Mouse (Mus musculus): ENCODE data around the gene 4931406P16Rik. TPM values are rescaled to one million over a fixed set of nuclear protein-coding genes. Genes with fewer than 3 reads are reported as not detected.

The 4931406P16Rik gene
- polyA plus RNA-seq, 1 experiment from 2014 or later = 37.8 TPM

DNA sequence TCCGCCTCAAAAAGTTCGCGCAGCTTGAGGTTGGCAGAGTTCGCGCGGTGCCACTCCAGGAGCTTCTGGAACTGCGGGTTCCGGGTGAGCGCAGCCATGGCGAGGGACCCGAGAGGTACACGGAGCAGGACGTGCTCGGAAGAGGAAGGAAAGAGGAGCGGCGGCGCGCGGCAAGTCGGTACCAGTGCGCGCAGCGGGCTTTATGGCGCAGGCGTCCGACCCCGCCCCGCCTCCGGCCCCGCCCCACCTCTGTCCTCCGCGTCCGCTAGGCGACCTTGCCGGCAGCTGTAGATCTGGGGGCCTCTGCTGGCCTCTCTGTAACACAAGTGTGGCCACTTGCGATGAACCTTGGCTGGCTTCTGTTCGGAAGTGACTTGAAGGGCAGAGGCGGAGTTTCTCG, 83.2 kb downstream of the 4931406P16Rik start, which contains the start of gene Gpi1:
TSS of gene Gpi1 (minus strand) at position 221 of the 400 bp plus-strand sequence.
- H3K36me3 ChIP-seq (ENCODE audit: control insufficient read depth, insufficient read depth, low read length) = peaks cover 3% of the 10 kb centered on the region
- no peaks in the 10 kb centered on the region for H3K27me3 ChIP-seq (ENCODE audit: control insufficient read depth, insufficient read depth, low read depth, low read length)
- WGBS = 0% methylated on average over 39 of the region's 39 CpGs
- H3K4me3 ChIP-seq (ENCODE audit: low read depth, low read length) = peak within 1 kb of the TSS; percentile 51
- peaks cover 31% of the 10 kb centered on the region for H3K4me1 ChIP-seq (ENCODE audit: control insufficient read depth, insufficient read depth, low read length)
- peak; percentile 47 for ATAC-seq
- peak within 1 kb of the TSS; percentile 71 for H3K4me2 ChIP-seq (ENCODE audit: low read length)
- H3K9ac ChIP-seq (ENCODE audit: low read depth, low read length) = peak within 1 kb of the TSS; percentile 67
- peak within 1 kb of the TSS; percentile 74 for H3K27ac ChIP-seq (ENCODE audit: low read length)
- H3K9me3 ChIP-seq (replicated peaks; ENCODE audit: control insufficient read depth, low read length, poor library complexity, severe bottlenecking) = no peaks in the 10 kb centered on the region

DNA sequence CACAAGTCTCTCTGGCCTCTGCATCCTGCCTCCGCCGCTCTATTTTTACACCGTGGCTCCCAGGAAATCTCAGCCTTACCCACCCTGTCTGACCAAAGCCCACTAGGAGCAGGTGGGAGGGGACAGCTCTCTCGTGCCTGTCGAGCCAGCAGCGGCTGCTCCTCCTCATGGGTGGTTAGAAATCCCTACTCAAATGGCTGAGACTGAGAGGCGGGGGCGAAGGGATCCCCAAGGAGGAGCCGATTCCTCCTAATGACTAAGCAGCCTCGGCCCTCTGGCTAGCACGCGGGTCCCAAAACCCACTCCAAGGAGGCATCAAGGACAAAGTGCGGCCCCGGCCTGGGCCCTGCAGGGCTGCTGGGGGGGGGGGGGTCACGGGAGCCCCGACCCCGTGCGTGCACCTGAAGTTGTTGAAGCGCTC, 83.7 kb downstream of the 4931406P16Rik start:
- Histone ChIP-seq H3K9me3 (replicated peaks; ENCODE audit: control insufficient read depth, low read length, poor library complexity, severe bottlenecking) (no peaks in the 10 kb centered on the region), H3K4me2 (ENCODE audit: low read length) (peak overlapping the region; percentile 71), H3K9ac (ENCODE audit: low read depth, low read length) (peak overlapping the region; percentile 67), H3K27me3 (ENCODE audit: control insufficient read depth, insufficient read depth, low read depth, low read length) (no peaks in the 10 kb centered on the region), H3K36me3 (ENCODE audit: control insufficient read depth, insufficient read depth, low read length) (peaks cover 3% of the 10 kb centered on the region), H3K4me1 (ENCODE audit: control insufficient read depth, insufficient read depth, low read length) (peaks cover 26% of the 10 kb centered on the region), H3K4me3 (ENCODE audit: low read depth, low read length) (peak overlapping the region; percentile 51), H3K27ac (ENCODE audit: low read length) (peak overlapping the region; percentile 74)
- under 1% methylated on average over 19 of the region's 19 CpGs for WGBS
- ATAC-seq = peak; percentile 6; the same call in 1 of the 2 replicates

DNA sequence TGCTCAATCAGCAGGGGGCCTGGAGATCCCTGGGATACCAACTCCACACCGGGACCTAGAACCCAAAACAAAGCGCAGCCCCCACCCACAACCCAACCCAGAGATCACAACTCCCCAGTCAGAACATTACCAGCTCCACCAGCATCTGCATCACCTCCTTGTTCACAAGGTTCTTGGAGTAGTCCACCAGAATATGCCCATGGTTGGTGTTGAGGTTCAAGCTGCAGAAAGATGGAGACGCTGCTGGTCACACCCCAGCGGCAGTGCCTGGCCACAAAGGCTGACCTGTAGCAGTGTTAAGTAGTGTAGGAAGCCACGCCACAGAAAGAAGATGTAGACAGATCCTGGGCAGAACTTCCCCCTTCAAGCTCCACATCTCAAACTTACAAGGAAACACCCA, 84.2 kb downstream of the 4931406P16Rik start:
- H3K9me3 ChIP-seq (replicated peaks; ENCODE audit: control insufficient read depth, low read length, poor library complexity, severe bottlenecking) = no peaks in the 10 kb centered on the region
- no peaks in the 10 kb centered on the region for H3K27me3 ChIP-seq (ENCODE audit: control insufficient read depth, insufficient read depth, low read depth, low read length)
- peaks cover 3% of the 10 kb centered on the region for H3K36me3 ChIP-seq (ENCODE audit: control insufficient read depth, insufficient read depth, low read length)
- peaks cover 26% of the 10 kb centered on the region for H3K4me1 ChIP-seq (ENCODE audit: control insufficient read depth, insufficient read depth, low read length)
- WGBS = 11% methylated on average over 5 of the region's 5 CpGs
- peak overlapping the region; percentile 51 for H3K4me3 ChIP-seq (ENCODE audit: low read depth, low read length)
- ATAC-seq = no peak
- peak overlapping the region; percentile 74 for H3K27ac ChIP-seq (ENCODE audit: low read length)
- H3K4me2 ChIP-seq (ENCODE audit: low read length) = peak overlapping the region; percentile 71
- peak overlapping the region; percentile 67 for H3K9ac ChIP-seq (ENCODE audit: low read depth, low read length)

DNA sequence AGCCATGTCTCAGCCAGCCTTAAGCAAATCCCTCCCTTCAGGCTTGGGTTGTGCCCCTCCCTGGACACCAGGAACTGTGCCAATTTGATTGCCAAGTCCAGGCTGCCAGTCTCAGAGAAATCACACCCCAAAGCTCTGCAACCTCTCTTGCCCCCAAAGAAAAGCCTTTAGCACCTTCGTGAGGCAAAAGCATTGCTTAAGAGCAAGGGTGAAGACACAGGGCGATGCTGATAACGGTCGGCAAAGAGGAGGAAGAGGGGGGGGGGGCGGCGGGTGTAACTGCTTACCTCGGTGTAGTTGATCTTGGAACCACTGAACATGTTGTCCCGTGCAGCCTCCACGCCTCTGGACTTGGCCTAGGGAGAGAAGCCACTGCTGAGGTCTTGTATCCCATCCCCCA, 84.7 kb downstream of the 4931406P16Rik start:
- H3K27ac ChIP-seq (ENCODE audit: low read length) = no peak overlapping the region
- H3K4me3 ChIP-seq (ENCODE audit: low read depth, low read length) = peak overlapping the region; percentile 51; the same call in 1 of the 2 replicates
- peaks cover 25% of the 10 kb centered on the region for H3K4me1 ChIP-seq (ENCODE audit: control insufficient read depth, insufficient read depth, low read length)
- WGBS = 74% methylated on average over 8 of the region's 9 CpGs
- no peaks in the 10 kb centered on the region for H3K9me3 ChIP-seq (replicated peaks; ENCODE audit: control insufficient read depth, low read length, poor library complexity, severe bottlenecking)
- H3K36me3 ChIP-seq (ENCODE audit: control insufficient read depth, insufficient read depth, low read length) = peaks cover 3% of the 10 kb centered on the region
- no peaks in the 10 kb centered on the region for H3K27me3 ChIP-seq (ENCODE audit: control insufficient read depth, insufficient read depth, low read depth, low read length)
- ATAC-seq = no peak
- no peak overlapping the region for H3K9ac ChIP-seq (ENCODE audit: low read depth, low read length)
- H3K4me2 ChIP-seq (ENCODE audit: low read length) = peak overlapping the region; percentile 71

DNA sequence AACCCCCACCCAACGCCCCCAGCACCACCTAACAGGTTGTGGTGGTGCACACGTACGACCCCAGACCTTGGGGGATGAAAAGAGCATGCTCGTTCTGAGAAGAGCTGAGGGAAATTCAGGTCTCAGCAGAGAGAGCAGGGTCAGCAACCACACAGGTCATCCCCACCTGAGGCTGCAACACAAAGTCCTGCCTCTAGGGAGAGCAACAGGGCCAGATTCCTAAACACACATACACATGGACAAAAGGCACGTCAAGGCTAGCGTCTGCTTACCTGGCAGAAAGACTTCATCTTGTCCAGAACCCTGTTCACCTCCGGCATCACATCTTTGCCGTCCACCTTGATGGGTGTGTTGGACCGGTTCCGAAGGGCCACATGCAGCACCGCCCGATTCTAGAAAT, 86.5 kb downstream of the 4931406P16Rik start:
- H3K4me3 ChIP-seq (ENCODE audit: low read depth, low read length) = no peak overlapping the region
- H3K9me3 ChIP-seq (replicated peaks; ENCODE audit: control insufficient read depth, low read length, poor library complexity, severe bottlenecking) = no peaks in the 10 kb centered on the region
- H3K36me3 ChIP-seq (ENCODE audit: control insufficient read depth, insufficient read depth, low read length) = peaks cover 14% of the 10 kb centered on the region
- peaks cover 21% of the 10 kb centered on the region for H3K4me1 ChIP-seq (ENCODE audit: control insufficient read depth, insufficient read depth, low read length)
- H3K27ac ChIP-seq (ENCODE audit: low read length) = no peak overlapping the region
- ATAC-seq = no peak
- WGBS = 92% methylated on average over 12 of the region's 12 CpGs
- no peak overlapping the region for H3K9ac ChIP-seq (ENCODE audit: low read depth, low read length)
- H3K4me2 ChIP-seq (ENCODE audit: low read length) = no peak overlapping the region
- H3K27me3 ChIP-seq (ENCODE audit: control insufficient read depth, insufficient read depth, low read depth, low read length) = no peaks in the 10 kb centered on the region

DNA sequence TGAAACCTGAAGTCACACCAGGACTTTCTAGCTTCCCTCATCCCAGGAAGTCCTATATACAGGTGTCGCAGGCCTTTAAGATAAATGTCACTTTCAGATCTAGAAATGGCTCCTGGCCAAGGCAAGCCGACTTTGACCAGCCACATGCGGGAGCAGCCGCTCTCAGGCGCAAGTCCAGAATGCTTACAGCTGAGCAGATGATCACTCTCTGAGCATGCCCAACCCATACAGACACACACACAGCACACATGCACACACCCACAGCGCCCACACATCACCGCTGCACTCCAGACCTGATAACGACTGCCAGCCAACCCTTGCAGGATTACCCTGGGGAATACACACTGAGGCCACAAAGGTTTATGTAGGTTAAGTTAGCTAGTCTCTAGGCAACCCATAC, 87.3 kb downstream of the 4931406P16Rik start:
- peaks cover 21% of the 10 kb centered on the region for H3K36me3 ChIP-seq (ENCODE audit: control insufficient read depth, insufficient read depth, low read length)
- H3K9ac ChIP-seq (ENCODE audit: low read depth, low read length) = no peak overlapping the region; the same call in 1 of the 2 replicates
- no peaks in the 10 kb centered on the region for H3K9me3 ChIP-seq (replicated peaks; ENCODE audit: control insufficient read depth, low read length, poor library complexity, severe bottlenecking)
- 87% methylated on average over 8 of the region's 8 CpGs for WGBS
- H3K4me2 ChIP-seq (ENCODE audit: low read length) = no peak overlapping the region
- no peaks in the 10 kb centered on the region for H3K27me3 ChIP-seq (ENCODE audit: control insufficient read depth, insufficient read depth, low read depth, low read length)
- no peak overlapping the region for H3K27ac ChIP-seq (ENCODE audit: low read length)
- no peak overlapping the region for H3K4me3 ChIP-seq (ENCODE audit: low read depth, low read length)
- ATAC-seq = no peak
- peaks cover 21% of the 10 kb centered on the region for H3K4me1 ChIP-seq (ENCODE audit: control insufficient read depth, insufficient read depth, low read length)

DNA sequence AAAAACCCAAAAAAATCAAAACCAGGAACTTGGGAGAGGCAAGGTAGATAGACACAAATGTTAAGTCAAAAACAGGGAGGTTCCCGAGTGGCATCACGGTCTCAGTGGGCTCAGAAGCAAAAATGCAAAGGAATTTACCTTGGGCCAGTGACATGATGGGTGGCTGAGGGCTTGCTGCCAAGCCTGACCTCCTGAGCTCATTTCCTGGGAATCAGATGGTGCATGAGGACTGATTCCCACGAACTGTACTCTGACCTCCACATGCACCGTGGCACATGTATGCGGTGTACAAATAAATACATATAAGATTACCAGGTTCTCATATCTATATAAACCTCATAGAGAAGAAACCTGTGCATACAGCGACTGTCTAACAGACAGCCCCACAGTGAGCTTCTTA, 89.0 kb downstream of the 4931406P16Rik start:
- no peak overlapping the region for H3K9ac ChIP-seq (ENCODE audit: low read depth, low read length)
- H3K27ac ChIP-seq (ENCODE audit: low read length) = no peak overlapping the region
- ATAC-seq = no peak
- H3K4me1 ChIP-seq (ENCODE audit: control insufficient read depth, insufficient read depth, low read length) = peaks cover 18% of the 10 kb centered on the region
- no peak overlapping the region for H3K4me2 ChIP-seq (ENCODE audit: low read length)
- H3K9me3 ChIP-seq (replicated peaks; ENCODE audit: control insufficient read depth, low read length, poor library complexity, severe bottlenecking) = no peaks in the 10 kb centered on the region
- H3K27me3 ChIP-seq (ENCODE audit: control insufficient read depth, insufficient read depth, low read depth, low read length) = no peaks in the 10 kb centered on the region
- peaks cover 35% of the 10 kb centered on the region for H3K36me3 ChIP-seq (ENCODE audit: control insufficient read depth, insufficient read depth, low read length)
- no peak overlapping the region for H3K4me3 ChIP-seq (ENCODE audit: low read depth, low read length)
- 94% methylated on average over 6 of the region's 6 CpGs for WGBS

DNA sequence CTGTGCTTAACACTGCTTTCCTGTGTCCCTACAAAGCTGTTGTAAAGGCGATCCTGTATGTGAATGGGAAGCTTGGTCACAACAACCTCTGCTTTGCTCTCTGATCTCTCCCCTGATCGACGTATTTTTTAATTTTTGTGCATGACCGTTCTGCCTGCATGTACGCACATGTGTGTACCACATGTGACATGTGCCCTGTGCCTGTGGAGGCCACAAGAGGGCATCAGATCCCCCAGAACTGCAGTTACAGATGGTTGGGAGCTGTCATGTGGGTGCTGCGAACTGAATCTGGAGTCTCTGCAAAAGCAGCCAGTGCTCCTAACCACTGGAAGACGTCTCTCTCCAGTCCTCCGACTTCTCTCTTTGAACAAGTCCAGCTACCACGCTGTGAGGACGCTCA, 91.0 kb downstream of the 4931406P16Rik start:
- Histone ChIP-seq H3K9ac (ENCODE audit: low read depth, low read length) (no peak overlapping the region), H3K27me3 (ENCODE audit: control insufficient read depth, insufficient read depth, low read depth, low read length) (no peaks in the 10 kb centered on the region), H3K36me3 (ENCODE audit: control insufficient read depth, insufficient read depth, low read length) (peaks cover 47% of the 10 kb centered on the region), H3K9me3 (replicated peaks; ENCODE audit: control insufficient read depth, low read length, poor library complexity, severe bottlenecking) (no peaks in the 10 kb centered on the region), H3K27ac (ENCODE audit: low read length) (no peak overlapping the region), H3K4me1 (ENCODE audit: control insufficient read depth, insufficient read depth, low read length) (no peaks in the 10 kb centered on the region), H3K4me2 (ENCODE audit: low read length) (no peak overlapping the region), H3K4me3 (ENCODE audit: low read depth, low read length) (no peak overlapping the region)
- ATAC-seq = no peak
- 97% methylated on average over 10 of the region's 10 CpGs for WGBS

DNA sequence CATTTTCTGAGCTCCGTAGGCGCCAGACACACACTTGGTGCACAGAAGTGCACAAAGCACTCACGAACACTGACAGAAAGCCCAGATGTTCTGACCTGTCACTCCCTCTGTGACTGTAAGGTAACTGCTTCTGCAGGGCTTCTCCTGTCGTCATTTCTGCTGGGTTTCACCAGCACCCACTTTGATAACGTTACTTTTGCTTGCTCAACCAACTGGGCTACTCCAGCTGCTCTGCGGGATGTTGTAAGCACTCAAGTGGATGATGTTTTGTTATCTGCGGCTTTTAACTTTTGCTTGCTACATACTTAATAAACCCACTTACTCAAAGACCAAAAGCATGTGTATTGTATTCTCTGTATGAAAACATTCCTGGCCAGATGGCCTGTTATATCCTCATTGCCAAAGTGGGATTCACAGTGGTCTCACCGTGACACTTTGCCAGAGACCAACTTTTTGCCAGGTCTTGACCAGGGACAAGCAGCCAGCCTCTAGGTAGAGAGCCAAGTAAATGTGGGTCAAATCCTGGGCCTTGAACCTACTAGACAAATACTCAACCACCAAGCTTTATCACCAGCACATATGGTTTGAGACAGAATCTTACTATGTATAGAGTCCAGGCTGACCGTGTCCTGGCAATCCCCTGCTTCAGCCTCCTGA, 91.6 kb downstream of the 4931406P16Rik start:
- Histone ChIP-seq H3K4me1 (ENCODE audit: control insufficient read depth, insufficient read depth, low read length) (no peaks in the 10 kb centered on the region), H3K27me3 (ENCODE audit: control insufficient read depth, insufficient read depth, low read depth, low read length) (no peaks in the 10 kb centered on the region)

More for the DNA sequence above, 91.6 kb downstream of the 4931406P16Rik start:
- Histone ChIP-seq H3K27ac (ENCODE audit: low read length) (no peak overlapping the region), H3K4me3 (ENCODE audit: low read depth, low read length) (no peak overlapping the region), H3K36me3 (ENCODE audit: control insufficient read depth, insufficient read depth, low read length) (peaks cover 47% of the 10 kb centered on the region), H3K9me3 (replicated peaks; ENCODE audit: control insufficient read depth, low read length, poor library complexity, severe bottlenecking) (no peaks in the 10 kb centered on the region), H3K4me2 (ENCODE audit: low read length) (no peak overlapping the region), H3K9ac (ENCODE audit: low read depth, low read length) (no peak overlapping the region)
- no peak for ATAC-seq
- WGBS = 97% methylated on average over 9 of the region's 9 CpGs

Measured in midbrain, embryonic 16.5 days (tissue).